Mouse (Mus musculus) kidney, embryonic 14.5 days (tissue): ENCODE measurements around the gene Dhx37. TPM values are rescaled to one million over a fixed set of nuclear protein-coding genes. Genes with fewer than 3 reads are reported as not detected.
"Not testable (repeated sequence)": the region's sequence is repeated elsewhere in the genome, so short reads cannot be mapped to it uniquely, and the experiment has no call there.

ENCODE experiments used
- ATAC-seq: fragments of 200-750 bp; cut with Nextera tagmentation; 2 replicates; pipeline ENCODE4 v1.8.0; 2017; ENCODE audit warnings: moderate number of reproducible peaks, mild to moderate bottlenecking, moderate TSS enrichment, moderate library complexity; ENCODE audit not compliant: low FRiP score, low TSS enrichment
- H3K27ac ChIP-seq: fragments of 300-500 bp; sonication (generic); 2 replicates; pipeline ENCODE4 v1.5.1; 2014; ENCODE audit warnings: low read depth, mild to moderate bottlenecking, low read length, moderate library complexity, mixed read lengths
- H3K27me3 ChIP-seq: fragments of 300-500 bp; sonication (generic); 2 replicates; pipeline ENCODE4 v1.6.1; 2014; ENCODE audit warnings: mild to moderate bottlenecking, low read length; ENCODE audit not compliant: control insufficient read depth, insufficient read depth
- H3K36me3 ChIP-seq: fragments of 300-500 bp; sonication (generic); 2 replicates; pipeline ENCODE4 v1.6.1; 2014; ENCODE audit warnings: low read length, mixed read lengths; ENCODE audit not compliant: control insufficient read depth, insufficient read depth
- H3K4me1 ChIP-seq: fragments of 300-500 bp; sonication (generic); 2 replicates; pipeline ENCODE4 v1.6.1; 2014; ENCODE audit warnings: low read length, mixed read lengths; ENCODE audit not compliant: control insufficient read depth, insufficient read depth
- H3K4me2 ChIP-seq: fragments of 300-500 bp; sonication (generic); replicated peaks from 2 replicates; pipeline ENCODE4 v1.6.1; 2014; ENCODE audit warnings: low read depth, mild to moderate bottlenecking, low read length
- H3K4me3 ChIP-seq: fragments of 300-500 bp; sonication (generic); 2 replicates; pipeline ENCODE4 v1.5.1; 2014; ENCODE audit warnings: mild to moderate bottlenecking, low read length
- H3K9ac ChIP-seq: fragments of 300-500 bp; sonication (generic); 2 replicates; pipeline ENCODE4 v1.6.1; 2014; ENCODE audit warnings: low read depth, mild to moderate bottlenecking, low read length, moderate library complexity
- H3K9me3 ChIP-seq: fragments of 300-500 bp; sonication (generic); 2 replicates; pipeline ENCODE4 v1.6.1; 2016; ENCODE audit warnings: low read length; ENCODE audit not compliant: control insufficient read depth
- WGBS: fragments of 180-500 bp; shearing (Covaris S2); extraction: QIAGEN DNeasy Blood & Tissue Kit; methylation state at CpG from one replicate; pipeline ENCODE4 v1.1.7; 2014; 5-methylcytosine and 5-hydroxymethylcytosine counted together
- polyA plus RNA-seq: library from polyadenylated mRNA; unstranded; fragments of >200 nt; fragmentation: Nextera tagmentation; extraction: Ambion mirVana; gene quantifications from 2 replicates; pipeline ENCODE4 v1.2.1, GENCODE M21; 2014

Dhx37 gene
- polyA plus RNA-seq, 1 experiment from 2014 or later, result 14.4 TPM

- not testable (repeated sequence) for H3K27me3 ChIP-seq, ATAC-seq, H3K9me3 ChIP-seq, H3K4me2 ChIP-seq, H3K4me3 ChIP-seq, H3K36me3 ChIP-seq, H3K9ac ChIP-seq
- peaks cover 20% of the 10 kb centered on the region; the same call in 1 of the 2 replicates for H3K4me1 ChIP-seq
- peak overlapping the region; percentile 100; the same call in 1 of the 2 replicates for H3K27ac ChIP-seq
- WGBS, result 86% methylated on average over 4 of the region's 4 CpGs
Observed at GRCm38 (mm10) chr5:125392176-125392575, 41.7 kb downstream of the Dhx37 start.

- H3K9me3 ChIP-seq, result no peaks in the 10 kb centered on the region
- no peak overlapping the region for H3K9ac ChIP-seq
- no peak for ATAC-seq
- peak overlapping the region; percentile 27; the same call in 1 of the 2 replicates for H3K27ac ChIP-seq
- H3K27me3 ChIP-seq, result no peaks in the 10 kb centered on the region
- H3K4me3 ChIP-seq, result no peak overlapping the region
- H3K4me1 ChIP-seq, result peaks cover 20% of the 10 kb centered on the region; the same call in 1 of the 2 replicates
- 77% methylated on average over 5 of the region's 5 CpGs for WGBS
- peaks cover 4% of the 10 kb centered on the region; the same call in 1 of the 2 replicates for H3K36me3 ChIP-seq
- H3K4me2 ChIP-seq, result no peak overlapping the region
Observed at GRCm38 (mm10) chr5:125391609-125392008, 42.3 kb downstream of the Dhx37 start.

DNA sequence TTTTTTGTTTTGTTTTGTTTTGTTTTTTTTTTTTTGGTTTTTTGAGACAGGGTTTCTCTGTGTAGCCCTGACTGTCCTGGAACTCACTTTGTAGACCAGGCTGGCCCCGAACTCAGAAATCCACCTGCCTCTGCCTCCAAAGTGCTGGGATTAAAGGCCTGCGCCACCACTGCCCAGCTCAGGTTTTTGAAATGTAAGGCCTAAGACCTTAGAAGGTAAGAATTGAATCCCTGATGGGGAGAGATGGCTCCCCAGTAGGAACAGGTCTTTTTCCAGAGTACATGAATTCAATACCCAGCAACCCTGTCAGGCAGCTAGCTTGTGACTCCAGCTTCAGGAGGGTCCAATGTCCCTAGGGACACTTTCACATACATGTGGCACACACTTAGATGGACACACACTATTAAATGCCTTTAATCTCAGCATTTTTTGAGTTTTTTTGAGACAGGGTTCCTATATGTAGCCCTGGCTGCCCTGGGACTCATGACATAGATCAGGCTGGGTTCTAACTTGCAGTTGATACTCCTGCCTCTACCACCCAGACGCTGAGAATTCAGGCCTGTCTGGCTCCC is 42.9 kb downstream of the Dhx37 start:
- Histone ChIP-seq H3K27ac (peak overlapping the region; percentile 27; the same call in 1 of the 2 replicates), H3K4me2 (no peak overlapping the region), H3K9ac (no peak overlapping the region), H3K36me3 (peaks cover 5% of the 10 kb centered on the region), H3K9me3 (no peaks in the 10 kb centered on the region), H3K4me3 (no peak overlapping the region), H3K27me3 (no peaks in the 10 kb centered on the region), H3K4me1 (peaks cover 20% of the 10 kb centered on the region; the same call in 1 of the 2 replicates)
- WGBS, result 92% methylated on average over 3 of the region's 3 CpGs
- no peak for ATAC-seq

DNA sequence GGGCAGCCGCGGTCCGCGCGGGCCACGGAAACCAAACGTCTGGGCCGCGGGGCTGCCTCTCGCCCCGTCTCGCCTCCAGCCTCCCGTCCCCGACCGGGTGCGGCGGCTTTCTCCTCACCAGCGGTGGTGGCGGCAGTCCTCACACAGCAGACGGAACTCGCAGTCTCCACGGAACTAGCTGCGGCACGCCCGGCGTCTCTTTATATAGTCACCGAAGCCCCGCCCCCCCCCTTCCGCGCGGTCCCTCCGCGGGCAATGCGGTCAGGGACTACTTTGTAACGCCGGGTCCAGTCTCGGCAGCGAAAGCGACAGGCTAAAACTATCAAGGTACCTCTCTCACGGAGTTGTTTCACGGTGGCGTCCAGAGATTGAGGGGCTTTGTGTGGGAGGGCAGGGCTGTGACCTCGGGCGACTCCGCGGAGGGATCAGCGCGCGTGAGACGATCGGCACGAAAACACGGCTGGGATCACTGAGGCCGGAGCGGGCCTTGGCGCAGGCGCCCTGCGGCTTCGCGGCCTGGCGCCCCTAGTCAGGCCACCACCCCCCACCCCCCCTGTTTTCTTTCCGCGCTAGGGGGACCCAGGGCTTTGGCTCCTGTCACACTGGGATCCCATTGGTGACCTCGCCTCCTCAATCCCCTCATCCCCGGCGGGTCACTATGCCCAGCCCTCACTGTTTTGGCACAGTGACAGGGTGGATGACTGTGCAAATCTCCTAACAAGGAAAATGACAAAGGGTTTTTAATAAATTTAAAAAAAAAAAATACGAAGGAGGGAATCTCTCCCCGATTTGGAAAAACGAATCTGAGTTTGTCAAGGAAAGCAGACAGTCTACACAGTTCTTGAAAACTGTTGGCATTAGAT is 44.1 kb downstream of the Dhx37 start, which contains the start of gene Ubc:
Ubc (minus strand) TSS at position 624 of the 863 bp plus-strand sequence.
- peaks cover 16% of the 10 kb centered on the region; the same call in 1 of the 2 replicates for H3K4me1 ChIP-seq
- WGBS, result under 1% methylated on average over 68 of the region's 69 CpGs
- no peaks in the 10 kb centered on the region for H3K9me3 ChIP-seq
- H3K4me3 ChIP-seq, result peak within 1 kb of the TSS; percentile 87
- H3K4me2 ChIP-seq, result peak within 1 kb of the TSS; percentile 97
- H3K27me3 ChIP-seq, result no peaks in the 10 kb centered on the region
- H3K9ac ChIP-seq, result peak within 1 kb of the TSS; percentile 95
- H3K27ac ChIP-seq, result peak within 1 kb of the TSS; percentile 91
- peaks cover 17% of the 10 kb centered on the region for H3K36me3 ChIP-seq
- ATAC-seq, result peak; percentile 63

- Histone ChIP-seq H3K4me2 (peak within 1 kb of the TSS; percentile 97), H3K9me3 (no peaks in the 10 kb centered on the region), H3K36me3 (peaks cover 24% of the 10 kb centered on the region), H3K27me3 (no peaks in the 10 kb centered on the region), H3K4me1 (peaks cover 11% of the 10 kb centered on the region; the same call in 1 of the 2 replicates), H3K9ac (peak within 1 kb of the TSS; percentile 95), H3K4me3 (peak within 1 kb of the TSS; percentile 87), H3K27ac (peak within 1 kb of the TSS; percentile 91)
- under 1% methylated on average over 41 of the region's 41 CpGs for WGBS
- peak; percentile 4 for ATAC-seq
Observed at GRCm38 (mm10) chr5:125389131-125389578, 44.8 kb downstream of the Dhx37 start, which contains the start of gene Gm10382. TSS of gene Gm10382 (plus strand) at chr5:125389322.

DNA sequence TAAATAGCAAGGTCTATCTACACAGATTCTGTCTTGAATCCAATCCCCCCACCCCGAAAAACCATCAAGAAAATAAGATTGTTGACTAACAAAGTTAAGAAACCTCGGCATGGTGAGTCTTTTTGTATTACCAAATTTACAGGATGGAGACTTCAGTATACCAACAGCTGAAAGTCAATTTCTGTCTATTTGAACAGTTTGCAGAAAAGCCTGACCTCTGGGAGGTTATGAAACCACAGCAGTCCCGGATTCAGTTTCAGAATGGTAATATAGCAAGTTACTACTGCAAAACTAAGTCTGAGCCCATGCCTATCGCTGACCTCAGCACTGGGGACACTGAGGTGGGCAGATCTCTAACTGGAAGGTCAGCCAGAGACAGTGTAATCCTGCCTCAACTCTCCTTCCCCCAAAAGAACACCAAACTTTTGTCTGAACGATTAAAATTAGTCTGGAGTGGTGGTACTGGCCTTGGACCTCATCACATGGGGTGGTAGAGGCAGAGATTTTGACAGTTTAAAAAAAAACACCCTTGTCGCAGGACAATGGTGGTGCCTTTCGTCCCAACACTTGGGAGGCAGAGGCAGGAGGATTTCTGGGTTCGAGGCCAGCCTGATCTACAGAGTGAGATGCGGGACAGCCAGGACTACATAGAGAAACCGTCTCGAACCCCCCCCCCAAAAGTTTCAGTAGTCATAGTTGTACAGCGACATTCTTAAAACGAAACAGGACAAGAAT is 45.4 kb downstream of the Dhx37 start:
- ATAC-seq, result no peak
- Histone ChIP-seq H3K4me1 (peaks cover 6% of the 10 kb centered on the region; the same call in 1 of the 2 replicates), H3K4me3 (peak overlapping the region; percentile 87), H3K27ac (0 out of 2 replicates have a peak overlapping the region, but pooled peaks have one; percentile 91), H3K9me3 (no peaks in the 10 kb centered on the region), H3K9ac (peak overlapping the region; percentile 95), H3K4me2 (peak overlapping the region; percentile 97), H3K36me3 (peaks cover 29% of the 10 kb centered on the region), H3K27me3 (no peaks in the 10 kb centered on the region)
- 26% methylated on average over 13 of the region's 13 CpGs for WGBS

DNA sequence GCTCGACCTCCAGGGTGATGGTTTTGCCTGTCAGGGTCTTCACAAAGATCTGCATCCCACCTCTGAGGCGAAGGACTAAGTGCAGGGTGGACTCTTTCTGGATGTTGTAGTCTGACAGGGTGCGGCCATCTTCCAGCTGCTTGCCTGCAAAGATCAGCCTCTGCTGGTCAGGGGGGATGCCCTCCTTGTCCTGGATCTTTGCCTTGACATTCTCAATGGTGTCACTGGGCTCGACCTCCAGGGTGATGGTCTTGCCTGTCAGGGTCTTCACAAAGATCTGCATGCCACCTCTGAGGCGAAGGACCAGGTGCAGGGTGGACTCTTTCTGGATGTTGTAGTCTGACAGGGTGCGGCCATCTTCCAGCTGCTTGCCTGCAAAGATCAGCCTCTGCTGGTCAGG is 46.6 kb downstream of the Dhx37 start:
- ATAC-seq, H3K4me1 ChIP-seq, H3K4me2 ChIP-seq, H3K27ac ChIP-seq, H3K27me3 ChIP-seq, H3K4me3 ChIP-seq, H3K9ac ChIP-seq, H3K9me3 ChIP-seq: not testable (repeated sequence)
- H3K36me3 ChIP-seq, result peaks cover 32% of the 10 kb centered on the region
- WGBS, result 88% methylated on average over 5 of the region's 6 CpGs

GRCm38 (mm10) chr5:125385215-125385940 is 48.5 kb downstream of the Dhx37 start:
- Histone ChIP-seq H3K9ac (no peak overlapping the region), H3K9me3 (no peaks in the 10 kb centered on the region), H3K4me3 (no peak overlapping the region), H3K4me2 (no peak overlapping the region), H3K27ac (no peak overlapping the region), H3K4me1 (peaks cover 3% of the 10 kb centered on the region; the same call in 1 of the 2 replicates), H3K27me3 (no peaks in the 10 kb centered on the region), H3K36me3 (peaks cover 32% of the 10 kb centered on the region)
- no peak for ATAC-seq
- WGBS, result 83% methylated on average over 8 of the region's 8 CpGs
